Mouse (Mus musculus) liver, embryonic 12.5 days (tissue): ENCODE results near the gene Scgn. TPM values are rescaled to one million over a fixed set of nuclear protein-coding genes. Genes with fewer than 3 reads are reported as not detected.

Experiments used
- ATAC-seq: fragments of 200-750 bp; cut with Nextera tagmentation; 2 replicates; pipeline ENCODE4 v1.8.0; 2017; ENCODE audit warnings: moderate number of reproducible peaks, mild to moderate bottlenecking, moderate library complexity
- H3K27ac ChIP-seq: fragments of 300-500 bp; sonication (generic); 2 replicates; pipeline ENCODE4 v1.5.1; 2016; ENCODE audit warnings: mild to moderate bottlenecking
- H3K27me3 ChIP-seq: fragments of 300-500 bp; sonication (generic); replicated peaks from 2 replicates; pipeline ENCODE4 v1.6.1; 2016; ENCODE audit warnings: mild to moderate bottlenecking, moderate library complexity
- H3K36me3 ChIP-seq: fragments of 300-500 bp; sonication (generic); 2 replicates; pipeline ENCODE4 v1.6.1; 2016; ENCODE audit warnings: mild to moderate bottlenecking, moderate library complexity
- H3K4me1 ChIP-seq: fragments of 300-500 bp; sonication (generic); 2 replicates; pipeline ENCODE4 v1.6.1; 2016
- H3K4me2 ChIP-seq: fragments of 300-500 bp; sonication (generic); 2 replicates; pipeline ENCODE4 v1.6.1; 2016; ENCODE audit warnings: mild to moderate bottlenecking, moderate library complexity
- H3K4me3 ChIP-seq: fragments of 300-500 bp; sonication (generic); 2 replicates; pipeline ENCODE4 v1.5.1; 2016; ENCODE audit warnings: mild to moderate bottlenecking, moderate library complexity
- H3K9ac ChIP-seq: fragments of 300-500 bp; sonication (generic); 2 replicates; pipeline ENCODE4 v1.6.1; 2016; ENCODE audit warnings: mild to moderate bottlenecking, moderate library complexity
- H3K9me3 ChIP-seq: fragments of 300-500 bp; sonication (generic); replicated peaks from 2 replicates; pipeline ENCODE4 v1.6.1; 2016; ENCODE audit warnings: mild to moderate bottlenecking, moderate library complexity
- WGBS: fragments of 180-500 bp; shearing (Covaris S2); methylation state at CpG from one replicate; pipeline ENCODE4 v1.1.7; 2016; ENCODE audit not compliant: insufficient replicate concordance; 5-methylcytosine and 5-hydroxymethylcytosine counted together
- polyA plus RNA-seq: library from polyadenylated mRNA; unstranded; fragments of >200 nt; fragmentation: Nextera tagmentation; extraction: Ambion mirVana; gene quantifications from 2 replicates; pipeline ENCODE4 v1.2.1, GENCODE M21; 2016

Gene Scgn
- polyA plus RNA-seq, 1 experiment from 2014 or later = not detected

DNA sequence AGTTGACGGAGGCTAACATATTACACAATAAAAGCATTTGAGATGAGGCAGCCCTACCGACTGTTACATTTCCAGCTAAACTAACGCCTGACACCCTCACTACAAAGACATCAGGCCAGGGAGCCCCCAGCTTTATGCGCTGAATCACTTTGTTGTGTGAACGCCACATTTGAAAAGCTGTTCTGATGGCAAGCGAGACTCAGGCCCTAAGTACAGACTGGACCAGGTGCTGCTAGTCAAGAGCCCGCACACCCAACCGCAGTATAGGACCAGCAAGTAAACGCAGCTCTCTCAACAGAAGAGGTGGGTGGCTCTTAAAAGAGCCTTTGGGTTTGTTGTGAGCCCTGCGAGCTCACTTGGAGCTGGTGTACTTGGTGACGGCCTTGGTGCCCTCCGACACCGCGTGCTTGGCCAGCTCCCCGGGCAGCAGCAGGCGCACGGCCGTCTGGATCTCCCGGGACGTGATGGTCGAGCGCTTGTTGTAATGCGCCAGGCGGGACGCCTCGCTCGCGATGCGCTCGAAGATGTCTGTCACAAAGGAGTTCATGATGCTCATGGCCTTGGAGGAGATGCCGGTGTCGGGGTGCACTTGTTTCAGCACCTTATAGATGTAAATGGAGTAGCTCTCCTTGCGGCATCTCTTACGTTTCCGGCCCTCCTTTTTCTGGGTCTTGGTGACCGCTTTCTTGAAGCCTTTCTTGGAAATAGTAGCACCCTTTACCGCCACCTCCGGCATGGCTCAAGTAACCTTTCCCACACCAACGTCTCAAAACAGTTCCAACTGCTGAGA, 57.4 kb downstream of the Scgn start, which contains the start of gene Hist1h2ba:
Hist1h2ba (minus strand) TSS at position 736 of the 790 bp plus-strand sequence.
- Histone ChIP-seq H3K36me3 (no peaks in the 10 kb centered on the region), H3K9ac (no peak within 1 kb of the TSS), H3K4me2 (no peak within 1 kb of the TSS), H3K4me1 (0 out of 2 replicates have a peak, but pooled peaks cover 2% of the 10 kb centered on the region), H3K9me3 (no peaks in the 10 kb centered on the region), H3K27ac (no peak within 1 kb of the TSS), H3K4me3 (no peak within 1 kb of the TSS), H3K27me3 (no peaks in the 10 kb centered on the region)
- ATAC-seq = no peak
- 84% methylated on average over 39 of the region's 39 CpGs for WGBS

- ATAC-seq = no peak
- Histone ChIP-seq H3K27ac (no peak overlapping the region), H3K9me3 (no peaks in the 10 kb centered on the region), H3K9ac (no peak overlapping the region), H3K27me3 (no peaks in the 10 kb centered on the region; the same call in 1 of the 2 replicates), H3K4me1 (peaks cover 7% of the 10 kb centered on the region; the same call in 1 of the 2 replicates), H3K4me3 (no peak overlapping the region), H3K36me3 (no peaks in the 10 kb centered on the region), H3K4me2 (no peak overlapping the region)
- WGBS = 63% methylated on average over 11 of the region's 11 CpGs
Observed at GRCm38 (mm10) chr13:23930904-23931303, 60.1 kb downstream of the Scgn start.

DNA sequence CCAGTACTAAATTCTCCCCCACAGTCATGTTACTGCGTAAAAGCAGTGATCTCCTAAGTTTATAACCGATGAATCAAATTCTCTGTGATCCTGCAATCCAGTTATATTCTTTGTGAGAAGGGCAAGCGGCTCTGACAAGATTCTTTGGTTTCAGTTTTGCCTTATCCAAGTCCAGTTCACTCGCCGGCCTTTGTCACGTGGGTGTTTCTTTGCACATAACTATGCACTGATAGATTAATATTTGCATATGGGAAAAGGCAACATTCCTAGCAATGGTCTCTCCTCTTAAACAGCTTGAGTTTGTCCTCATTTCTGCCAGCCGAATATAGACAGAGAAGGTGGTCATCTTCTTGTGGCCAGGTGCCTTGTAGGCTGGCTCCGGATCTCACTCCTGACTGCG, 60.6 kb downstream of the Scgn start:
- Histone ChIP-seq H3K4me1 (peaks cover 7% of the 10 kb centered on the region; the same call in 1 of the 2 replicates), H3K4me2 (no peak overlapping the region), H3K27ac (no peak overlapping the region), H3K9ac (no peak overlapping the region), H3K27me3 (no peaks in the 10 kb centered on the region; the same call in 1 of the 2 replicates), H3K36me3 (no peaks in the 10 kb centered on the region), H3K9me3 (no peaks in the 10 kb centered on the region), H3K4me3 (no peak overlapping the region)
- 79% methylated on average over 9 of the region's 9 CpGs for WGBS
- no peak for ATAC-seq

DNA sequence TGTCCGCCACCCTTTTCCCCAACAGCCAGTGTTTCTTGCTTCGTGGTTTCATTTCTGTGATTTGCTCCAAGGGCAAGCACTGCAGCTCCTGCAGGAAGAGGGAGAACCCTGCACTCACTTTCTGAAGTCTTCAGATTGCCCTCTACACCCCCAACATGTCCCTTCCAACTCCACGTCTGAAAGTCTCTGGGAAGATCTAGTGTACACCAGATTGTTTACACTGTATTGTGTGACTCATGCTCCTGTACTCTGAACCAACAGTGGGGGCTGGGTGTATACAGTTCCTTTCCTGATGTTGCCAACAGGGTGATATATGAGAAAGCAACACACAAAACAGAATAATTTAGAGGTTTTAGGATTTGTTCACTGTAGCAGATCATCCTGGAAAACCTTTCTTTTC, 62.4 kb downstream of the Scgn start:
- 53% methylated on average over 3 of the region's 3 CpGs for WGBS
- Histone ChIP-seq H3K36me3 (no peaks in the 10 kb centered on the region), H3K4me3 (no peak overlapping the region), H3K4me2 (peak overlapping the region; percentile 15; the same call in 1 of the 2 replicates), H3K9ac (no peak overlapping the region), H3K27ac (no peak overlapping the region), H3K9me3 (no peaks in the 10 kb centered on the region), H3K4me1 (peaks cover 7% of the 10 kb centered on the region; the same call in 1 of the 2 replicates), H3K27me3 (no peaks in the 10 kb centered on the region; the same call in 1 of the 2 replicates)
- ATAC-seq = no peak

- no peak for ATAC-seq
- H3K27me3 ChIP-seq = no peaks in the 10 kb centered on the region; the same call in 1 of the 2 replicates
- H3K4me1 ChIP-seq = peaks cover 7% of the 10 kb centered on the region; the same call in 1 of the 2 replicates
- no peaks in the 10 kb centered on the region for H3K9me3 ChIP-seq
- H3K4me2 ChIP-seq = no peak overlapping the region
- H3K9ac ChIP-seq = no peak overlapping the region
- H3K27ac ChIP-seq = no peak overlapping the region
- H3K4me3 ChIP-seq = no peak overlapping the region
- H3K36me3 ChIP-seq = no peaks in the 10 kb centered on the region
- 57% methylated on average over 2 of the region's 2 CpGs for WGBS
Observed at GRCm38 (mm10) chr13:23925792-23926191, 65.2 kb downstream of the Scgn start.

DNA sequence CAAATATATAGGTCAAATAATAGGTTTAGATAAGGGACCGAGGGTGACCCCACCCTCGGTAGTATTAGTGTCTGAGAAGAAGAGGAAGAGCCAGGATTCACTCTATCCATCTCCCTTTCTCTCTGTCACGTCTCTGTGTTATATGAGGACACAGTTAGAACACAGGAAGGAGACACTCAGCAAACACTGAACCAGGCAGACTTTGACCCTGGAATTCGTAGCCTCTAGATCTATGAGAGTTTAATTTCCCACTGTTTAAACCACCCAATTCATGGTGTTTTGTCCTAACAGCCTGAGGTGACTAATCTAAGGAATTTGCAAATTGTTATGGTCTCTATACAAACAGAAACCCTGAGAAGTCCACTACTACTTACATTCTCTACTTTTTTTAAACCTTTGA, 73.3 kb downstream of the Scgn start:
- H3K4me1 ChIP-seq = peaks cover 33% of the 10 kb centered on the region
- no peak overlapping the region for H3K4me3 ChIP-seq
- no peak overlapping the region for H3K4me2 ChIP-seq
- no peak overlapping the region for H3K9ac ChIP-seq
- no peaks in the 10 kb centered on the region for H3K9me3 ChIP-seq
- 25% methylated on average over 4 of the region's 4 CpGs for WGBS
- H3K36me3 ChIP-seq = no peaks in the 10 kb centered on the region
- ATAC-seq = no peak
- H3K27me3 ChIP-seq = no peaks in the 10 kb centered on the region
- H3K27ac ChIP-seq = no peak overlapping the region

DNA sequence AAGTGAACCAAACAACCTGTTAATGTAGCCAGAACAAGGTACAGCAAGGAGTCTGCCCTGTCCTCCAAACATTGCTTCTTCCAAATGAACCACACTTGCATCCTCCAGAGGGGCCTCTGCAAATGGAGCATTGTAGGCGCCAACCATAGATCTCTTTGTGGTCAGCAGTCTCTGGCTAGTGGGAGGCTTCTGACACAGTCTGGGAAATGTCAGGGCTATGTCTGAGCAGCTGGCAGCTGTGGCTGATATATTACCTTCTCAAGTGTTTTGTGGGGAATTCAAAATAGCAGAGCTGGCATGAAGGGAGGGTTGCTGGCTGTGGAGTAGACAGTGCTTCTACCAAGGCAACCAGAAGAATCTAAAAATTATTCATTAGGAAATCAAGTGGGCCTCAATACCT, 74.9 kb downstream of the Scgn start:
- Histone ChIP-seq H3K9me3 (no peaks in the 10 kb centered on the region), H3K4me1 (peaks cover 33% of the 10 kb centered on the region), H3K27ac (no peak overlapping the region), H3K4me2 (no peak overlapping the region), H3K4me3 (no peak overlapping the region), H3K9ac (no peak overlapping the region), H3K27me3 (no peaks in the 10 kb centered on the region), H3K36me3 (no peaks in the 10 kb centered on the region)
- WGBS = 56% methylated on average over 1 of the region's 1 CpGs
- ATAC-seq = no peak

- no peaks in the 10 kb centered on the region for H3K27me3 ChIP-seq
- no peak for ATAC-seq
- H3K27ac ChIP-seq = peak within 1 kb of the TSS; percentile 71; the same call in 1 of the 2 replicates
- H3K36me3 ChIP-seq = no peaks in the 10 kb centered on the region
- peaks cover 44% of the 10 kb centered on the region for H3K4me1 ChIP-seq
- H3K9me3 ChIP-seq = no peaks in the 10 kb centered on the region
- no peak within 1 kb of the TSS for H3K4me3 ChIP-seq
- H3K4me2 ChIP-seq = no peak within 1 kb of the TSS
- WGBS = 47% methylated on average over 9 of the region's 9 CpGs
- no peak within 1 kb of the TSS for H3K9ac ChIP-seq
Observed at GRCm38 (mm10) chr13:23914376-23915167, 76.4 kb downstream of the Scgn start, which contains the start of gene Slc17a4. TSS of gene Slc17a4 (minus strand) at chr13:23915009.

- no peak overlapping the region for H3K4me3 ChIP-seq
- H3K4me2 ChIP-seq = no peak overlapping the region
- peak overlapping the region; percentile 71 for H3K27ac ChIP-seq
- no peaks in the 10 kb centered on the region for H3K27me3 ChIP-seq
- peaks cover 49% of the 10 kb centered on the region for H3K4me1 ChIP-seq
- no peaks in the 10 kb centered on the region for H3K36me3 ChIP-seq
- H3K9me3 ChIP-seq = no peaks in the 10 kb centered on the region
- ATAC-seq = peak; percentile 81
- H3K9ac ChIP-seq = no peak overlapping the region
- 10% methylated on average over 6 of the region's 6 CpGs for WGBS
Observed at GRCm38 (mm10) chr13:23913791-23914306, 77.2 kb downstream of the Scgn start.

GRCm38 (mm10) chr13:23911335-23911734, 79.7 kb downstream of the Scgn start:
- peaks cover 49% of the 10 kb centered on the region for H3K4me1 ChIP-seq
- WGBS = 30% methylated on average over 5 of the region's 5 CpGs
- H3K9me3 ChIP-seq = no peaks in the 10 kb centered on the region
- no peaks in the 10 kb centered on the region for H3K27me3 ChIP-seq
- H3K4me2 ChIP-seq = no peak overlapping the region
- H3K36me3 ChIP-seq = no peaks in the 10 kb centered on the region
- no peak for ATAC-seq
- no peak overlapping the region for H3K9ac ChIP-seq
- no peak overlapping the region for H3K27ac ChIP-seq
- H3K4me3 ChIP-seq = no peak overlapping the region

- ATAC-seq = no peak
- 47% methylated on average over 5 of the region's 5 CpGs for WGBS
Observed at GRCm38 (mm10) chr13:23910121-23910520, 80.9 kb downstream of the Scgn start.

More at GRCm38 (mm10) chr13:23910121-23910520, 80.9 kb downstream of the Scgn start:
- H3K9ac ChIP-seq = no peak overlapping the region
- no peak overlapping the region for H3K4me2 ChIP-seq
- H3K27me3 ChIP-seq = no peaks in the 10 kb centered on the region; the same call in 1 of the 2 replicates
- H3K27ac ChIP-seq = no peak overlapping the region
- H3K4me3 ChIP-seq = no peak overlapping the region
- H3K9me3 ChIP-seq = no peaks in the 10 kb centered on the region
- no peaks in the 10 kb centered on the region for H3K36me3 ChIP-seq
- peaks cover 41% of the 10 kb centered on the region for H3K4me1 ChIP-seq
